Mouse (Mus musculus): ENCODE data around the gene Kcnq1. TPM values are rescaled to one million over a fixed set of nuclear protein-coding genes. Genes with fewer than 3 reads are reported as not detected.

Gene Kcnq1
- polyA plus RNA-seq, 1 experiment from 2014 or later, result 0.87 TPM

GRCm38 (mm10) chr7:143152350-143152749 is 46.2 kb downstream of the Kcnq1 start:
- ATAC-seq (ENCODE audit: low FRiP score), result no peak
- no peak overlapping the region for H3K9ac ChIP-seq
- H3K36me3 ChIP-seq (replicated peaks), result no peaks in the 10 kb centered on the region
- H3K27ac ChIP-seq, result no peak overlapping the region
- H3K4me3 ChIP-seq (replicated peaks), result no peak overlapping the region
- peaks cover 53% of the 10 kb centered on the region for H3K27me3 ChIP-seq
- WGBS, result 5% methylated on average over 3 of the region's 3 CpGs
- no peak overlapping the region for H3K4me2 ChIP-seq
- peaks cover 22% of the 10 kb centered on the region for H3K4me1 ChIP-seq
- H3K9me3 ChIP-seq, result no peaks in the 10 kb centered on the region

- Histone ChIP-seq H3K4me2 (peak overlapping the region; percentile 58), H3K36me3 (replicated peaks) (no peaks in the 10 kb centered on the region), H3K27me3 (peaks cover 57% of the 10 kb centered on the region), H3K27ac (peak overlapping the region; percentile 26; the same call in 1 of the 2 replicates), H3K9ac (peak overlapping the region; percentile 55; the same call in 1 of the 2 replicates), H3K4me1 (peaks cover 27% of the 10 kb centered on the region), H3K4me3 (replicated peaks) (peak overlapping the region; percentile 30), H3K9me3 (no peaks in the 10 kb centered on the region)
- WGBS, result 2% methylated on average over 18 of the region's 18 CpGs
- ATAC-seq (ENCODE audit: low FRiP score), result peak; percentile 85
Observed at GRCm38 (mm10) chr7:143153915-143154373, 47.8 kb downstream of the Kcnq1 start.

GRCm38 (mm10) chr7:143154458-143154871 is 48.3 kb downstream of the Kcnq1 start:
- 19% methylated on average over 19 of the region's 19 CpGs for WGBS
- Histone ChIP-seq H3K4me2 (peak overlapping the region; percentile 58), H3K27ac (peak overlapping the region; percentile 26; the same call in 1 of the 2 replicates), H3K9me3 (no peaks in the 10 kb centered on the region), H3K4me1 (peaks cover 32% of the 10 kb centered on the region), H3K36me3 (replicated peaks) (no peaks in the 10 kb centered on the region), H3K9ac (peak overlapping the region; percentile 55; the same call in 1 of the 2 replicates), H3K27me3 (peaks cover 53% of the 10 kb centered on the region), H3K4me3 (replicated peaks) (no peak overlapping the region)
- peak; percentile 24 for ATAC-seq (ENCODE audit: low FRiP score)

GRCm38 (mm10) chr7:143155257-143155656 is 49.1 kb downstream of the Kcnq1 start:
- no peak for ATAC-seq (ENCODE audit: low FRiP score)
- 70% methylated on average over 5 of the region's 5 CpGs for WGBS
- no peaks in the 10 kb centered on the region for H3K9me3 ChIP-seq
- H3K27me3 ChIP-seq, result peaks cover 57% of the 10 kb centered on the region
- no peak overlapping the region for H3K27ac ChIP-seq
- H3K4me3 ChIP-seq (replicated peaks), result no peak overlapping the region
- no peak overlapping the region for H3K4me2 ChIP-seq
- H3K36me3 ChIP-seq (replicated peaks), result no peaks in the 10 kb centered on the region
- no peak overlapping the region for H3K9ac ChIP-seq
- H3K4me1 ChIP-seq, result peaks cover 40% of the 10 kb centered on the region

GRCm38 (mm10) chr7:143158690-143159425 is 52.7 kb downstream of the Kcnq1 start:
- Histone ChIP-seq H3K4me1 (peaks cover 33% of the 10 kb centered on the region), H3K9ac (no peak overlapping the region), H3K36me3 (replicated peaks) (no peaks in the 10 kb centered on the region), H3K27me3 (peaks cover 48% of the 10 kb centered on the region), H3K4me2 (no peak overlapping the region), H3K27ac (no peak overlapping the region), H3K9me3 (no peaks in the 10 kb centered on the region), H3K4me3 (replicated peaks) (no peak overlapping the region)
- ATAC-seq (ENCODE audit: low FRiP score), result peak; percentile 60; the same call in 1 of the 2 replicates
- WGBS, result 76% methylated on average over 14 of the region's 14 CpGs

- Histone ChIP-seq H3K4me1 (peaks cover 27% of the 10 kb centered on the region), H3K9ac (no peak overlapping the region), H3K27ac (0 out of 2 replicates have a peak overlapping the region, but pooled peaks have one; percentile 36), H3K4me2 (no peak overlapping the region), H3K36me3 (replicated peaks) (no peaks in the 10 kb centered on the region), H3K27me3 (peaks cover 50% of the 10 kb centered on the region), H3K4me3 (replicated peaks) (no peak overlapping the region), H3K9me3 (no peaks in the 10 kb centered on the region)
- 44% methylated on average over 11 of the region's 11 CpGs for WGBS
- peak; percentile 39; the same call in 1 of the 2 replicates for ATAC-seq (ENCODE audit: low FRiP score)
Observed at GRCm38 (mm10) chr7:143159446-143159845, 53.3 kb downstream of the Kcnq1 start.

- ATAC-seq (ENCODE audit: low FRiP score), result no peak
- Histone ChIP-seq H3K4me2 (no peak overlapping the region), H3K9ac (no peak overlapping the region), H3K4me1 (peaks cover 21% of the 10 kb centered on the region), H3K4me3 (replicated peaks) (no peak overlapping the region), H3K9me3 (no peaks in the 10 kb centered on the region), H3K27me3 (peaks cover 51% of the 10 kb centered on the region), H3K27ac (no peak overlapping the region; the same call in 1 of the 2 replicates), H3K36me3 (replicated peaks) (no peaks in the 10 kb centered on the region)
- 61% methylated on average over 5 of the region's 5 CpGs for WGBS
Observed at GRCm38 (mm10) chr7:143160057-143160456, 53.9 kb downstream of the Kcnq1 start.

GRCm38 (mm10) chr7:143162051-143162450 is 55.9 kb downstream of the Kcnq1 start:
- 75% methylated on average over 3 of the region's 3 CpGs for WGBS
- no peak overlapping the region for H3K4me2 ChIP-seq
- H3K9me3 ChIP-seq, result no peaks in the 10 kb centered on the region
- peaks cover 44% of the 10 kb centered on the region; the same call in 1 of the 2 replicates for H3K27me3 ChIP-seq
- no peak overlapping the region for H3K9ac ChIP-seq
- H3K4me1 ChIP-seq, result peaks cover 18% of the 10 kb centered on the region
- ATAC-seq (ENCODE audit: low FRiP score), result no peak
- no peak overlapping the region for H3K4me3 ChIP-seq (replicated peaks)
- no peak overlapping the region for H3K27ac ChIP-seq
- no peaks in the 10 kb centered on the region for H3K36me3 ChIP-seq (replicated peaks)

- H3K9ac ChIP-seq, result no peak overlapping the region
- no peaks in the 10 kb centered on the region for H3K36me3 ChIP-seq (replicated peaks)
- H3K9me3 ChIP-seq, result no peaks in the 10 kb centered on the region
- H3K4me3 ChIP-seq (replicated peaks), result no peak overlapping the region
- H3K4me2 ChIP-seq, result no peak overlapping the region
- H3K27ac ChIP-seq, result no peak overlapping the region
- no peak for ATAC-seq (ENCODE audit: low FRiP score)
- peaks cover 12% of the 10 kb centered on the region for H3K4me1 ChIP-seq
- H3K27me3 ChIP-seq, result peaks cover 31% of the 10 kb centered on the region; the same call in 1 of the 2 replicates
Observed at GRCm38 (mm10) chr7:143164074-143164473, 57.9 kb downstream of the Kcnq1 start.

- H3K9ac ChIP-seq, result no peak overlapping the region
- H3K4me3 ChIP-seq (replicated peaks), result no peak overlapping the region
- no peaks in the 10 kb centered on the region for H3K36me3 ChIP-seq (replicated peaks)
- H3K9me3 ChIP-seq, result no peaks in the 10 kb centered on the region
- no peak overlapping the region for H3K27ac ChIP-seq
- no peak for ATAC-seq (ENCODE audit: low FRiP score)
- 0 out of 2 replicates have a peak, but pooled peaks cover 23% of the 10 kb centered on the region for H3K27me3 ChIP-seq
- no peak overlapping the region for H3K4me2 ChIP-seq
- no peaks in the 10 kb centered on the region for H3K4me1 ChIP-seq
- WGBS, result 79% methylated on average over 7 of the region's 7 CpGs
Observed at GRCm38 (mm10) chr7:143165687-143166265, 59.6 kb downstream of the Kcnq1 start.

GRCm38 (mm10) chr7:143167275-143167674 is 61.1 kb downstream of the Kcnq1 start:
- Histone ChIP-seq H3K9ac (no peak overlapping the region), H3K36me3 (replicated peaks) (no peaks in the 10 kb centered on the region), H3K4me2 (no peak overlapping the region), H3K4me1 (no peaks in the 10 kb centered on the region), H3K27ac (no peak overlapping the region), H3K9me3 (no peaks in the 10 kb centered on the region), H3K27me3 (0 out of 2 replicates have a peak, but pooled peaks cover 20% of the 10 kb centered on the region), H3K4me3 (replicated peaks) (no peak overlapping the region)
- WGBS, result 83% methylated on average over 3 of the region's 3 CpGs
- ATAC-seq (ENCODE audit: low FRiP score), result no peak

- Histone ChIP-seq H3K9me3 (no peaks in the 10 kb centered on the region), H3K9ac (no peak overlapping the region), H3K36me3 (replicated peaks) (no peaks in the 10 kb centered on the region), H3K27me3 (0 out of 2 replicates have a peak, but pooled peaks cover 19% of the 10 kb centered on the region), H3K27ac (no peak overlapping the region), H3K4me3 (replicated peaks) (no peak overlapping the region), H3K4me1 (peaks cover 2% of the 10 kb centered on the region; the same call in 1 of the 2 replicates), H3K4me2 (no peak overlapping the region)
- WGBS, result 90% methylated on average over 3 of the region's 3 CpGs
- no peak for ATAC-seq (ENCODE audit: low FRiP score)
Observed at GRCm38 (mm10) chr7:143169371-143169770, 63.2 kb downstream of the Kcnq1 start.

Measured in forebrain, embryonic 12.5 days (tissue).